Mouse (Mus musculus): ENCODE results near the gene Nlrp9a. TPM values are rescaled to one million over a fixed set of nuclear protein-coding genes. Genes with fewer than 3 reads are reported as not detected.
"Not testable (repeated sequence)": the region's sequence is repeated elsewhere in the genome, so short reads cannot be mapped to it uniquely, and the experiment has no call there.

Gene Nlrp9a
- total and polyA plus RNA-seq, 3 experiments = not detected

GRCm38 (mm10) chr7:26589774-26590173, 55.0 kb downstream of the Nlrp9a start (continued):
- TF ChIP-seq MAFK (IDR thresholded peaks at IDR 0.05; ENCODE audit: insufficient replicate concordance, low read length) = no peak

GRCm38 (mm10) chr7:26618364-26618763, 83.5 kb downstream of the Nlrp9a start, which contains the start of gene Vmn1r185:
TSS of gene Vmn1r185 (minus strand) at chr7:26618464.
- H3K4me2 ChIP-seq (ENCODE audit: insufficient read depth, low read depth, poor library complexity, severe bottlenecking); H3K27ac ChIP-seq (ENCODE audit: insufficient read depth, low read depth); H3K9me3 ChIP-seq (replicated peaks; ENCODE audit: low read length); DNase-seq (ENCODE audit: extremely low read depth); in situ Hi-C loops (cut with MboI; ENCODE audit: low pct_ligation_motif_present, low pct_unique_long_range_greater_than_20kb, low sequenced_read_pairs); H3K4me1 ChIP-seq (ENCODE audit: control insufficient read depth in 1 of 2, insufficient read depth in 2 of 2); dilution Hi-C loops (cut with MboI; ENCODE audit: extremely low pct_ligation_motif_present, extremely low pct_unique_long_range_greater_than_20kb, low sequenced_read_pairs); H3K79me2 ChIP-seq (replicated peaks; ENCODE audit: control insufficient read depth, extremely low read depth, insufficient read depth, poor library complexity, severe bottlenecking); H3K4me3 ChIP-seq (replicated peaks in 1 of 3; ENCODE audit: low read depth in 2 of 3, low read length in 2 of 3, poor library complexity in 1 of 3); H3K27me3 ChIP-seq (replicated peaks); H3K9ac ChIP-seq (ENCODE audit: insufficient read depth, low read depth); H3K36me3 ChIP-seq (replicated peaks in 1 of 2; ENCODE audit: control insufficient read depth in 1 of 2, insufficient read depth in 1 of 2, low read length in 1 of 2): not testable (repeated sequence)

Other genes starting within 250 kb of the Nlrp9a start
- not detected in 2 replicates for gene Cyp2a4, start 227.9 kb upstream of the Nlrp9a start, total RNA-seq (2012; rRNA removed)
- not detected in 2 replicates for gene Cyp2a4, start 227.9 kb upstream of the Nlrp9a start, total RNA-seq (2014; rRNA removed)
- gene Cyp2a4, start 227.9 kb upstream of the Nlrp9a start, polyA plus RNA-seq (2012; ENCODE audit: insufficient read length, low read depth) = not detected in 2 replicates
- not detected in 2 replicates for gene Nlrp9c, start 131.3 kb upstream of the Nlrp9a start, total RNA-seq (2012; rRNA removed)
- not detected in 2 replicates for gene Nlrp9c, start 131.3 kb upstream of the Nlrp9a start, total RNA-seq (2014; rRNA removed)
- not detected in 2 replicates for gene Nlrp9c, start 131.3 kb upstream of the Nlrp9a start, polyA plus RNA-seq (2012; ENCODE audit: insufficient read length, low read depth)
- not detected in 2 replicates for gene Nlrp4a, start 99.9 kb upstream of the Nlrp9a start, total RNA-seq (2012; rRNA removed)
- not detected in 2 replicates for gene Nlrp4a, start 99.9 kb upstream of the Nlrp9a start, total RNA-seq (2014; rRNA removed)
- gene Nlrp4a, start 99.9 kb upstream of the Nlrp9a start, polyA plus RNA-seq (2012; ENCODE audit: insufficient read length, low read depth) = not detected in 2 replicates
- not detected in 2 replicates for gene Vmn1r185, start 83.4 kb downstream of the Nlrp9a start, total RNA-seq (2012; rRNA removed)
- not detected in 2 replicates for gene Vmn1r185, start 83.4 kb downstream of the Nlrp9a start, total RNA-seq (2014; rRNA removed)
- gene Vmn1r185, start 83.4 kb downstream of the Nlrp9a start, polyA plus RNA-seq (2012; ENCODE audit: insufficient read length, low read depth) = not detected in 2 replicates
- gene Cyp2b23, start 151.4 kb downstream of the Nlrp9a start, total RNA-seq (2012; rRNA removed) = not detected in 2 replicates
- not detected in 2 replicates for gene Cyp2b23, start 151.4 kb downstream of the Nlrp9a start, total RNA-seq (2014; rRNA removed)
- not detected in 2 replicates for gene Cyp2b23, start 151.4 kb downstream of the Nlrp9a start, polyA plus RNA-seq (2012; ENCODE audit: insufficient read length, low read depth)
- gene Cyp2b19, start 222.1 kb downstream of the Nlrp9a start, total RNA-seq (2012; rRNA removed) = 0.04 TPM in 2 replicates
- gene Cyp2b19, start 222.1 kb downstream of the Nlrp9a start, total RNA-seq (2014; rRNA removed) = not detected in 2 replicates
- 0.11 and 0.22 TPM in 2 replicates for gene Cyp2b19, start 222.1 kb downstream of the Nlrp9a start, polyA plus RNA-seq (2012; ENCODE audit: insufficient read length, low read depth)